Mouse (Mus musculus) adrenal gland, postnatal 4 days (tissue): ENCODE data around the gene Polr2f. TPM values are rescaled to one million over a fixed set of nuclear protein-coding genes. Genes with fewer than 3 reads are reported as not detected.

Source experiments
- DNase-seq, 2 experiments: peaks; one replicate each; pipeline ENCODE4 v3.0.0; 2021 to 2022; ENCODE audit warnings: low spot score in 2 of 2, mixed read lengths in 2 of 2
- long read RNA-seq, 2 experiments: library from polyadenylated mRNA; stranded (forward); transcript quantifications; one replicate each; pipeline ENCODE4 v2.0.0; 2021
- total RNA-seq, 2 experiments: library from RNA; stranded (reverse); gene quantifications; 2 replicates each; pipeline ENCODE4 v1.2.3; 2021

Polr2f gene
- total RNA-seq = 100 to 1,000 TPM; 134 to 142 TPM
- long read RNA-seq, experiment 1, transcript Polr2f-205 (5 exons, 885 nt) = major isoform, 76 of 87 reads
- long read RNA-seq, experiment 1, partial matches to known transcripts = 2 of 87 reads
- long read RNA-seq, experiment 1, other reads (novel, unspliced or antisense) = 3 of 87 reads
- long read RNA-seq, experiment 2, transcript Polr2f-205 (5 exons, 885 nt) = major isoform, 43 of 80 reads
- long read RNA-seq, experiment 2, transcript Polr2f-204 (1 exons, 1,958 nt) = minor isoform, 34 of 80 reads
- long read RNA-seq, experiment 2, partial matches to known transcripts = 1 of 80 reads
- long read RNA-seq, experiment 2, other reads (novel, unspliced or antisense) = 2 of 80 reads

GRCm38 (mm10) chr15:79140866-79141565, at the start of gene Polr2f, which contains the start of gene 1700088E04Rik:
TSS of gene Polr2f (plus strand) at chr15:79141009.
TSS of gene 1700088E04Rik (minus strand) at chr15:79141253.
- peak; percentile 88 to 91 for DNase-seq

GRCm38 (mm10) chr15:79092284-79092683, 48.5 kb upstream of the Polr2f start:
- DNase-seq = no peak

GRCm38 (mm10) chr15:79093083-79093839, 47.5 kb upstream of the Polr2f start:
- no peak for DNase-seq

- DNase-seq = no peak
These were observed 45.3 kb upstream of the Polr2f start for GRCm38 (mm10) chr15:79095483-79095882.

GRCm38 (mm10) chr15:79096556-79096955, 44.3 kb upstream of the Polr2f start:
- no peak for DNase-seq

GRCm38 (mm10) chr15:79097135-79097534, 43.7 kb upstream of the Polr2f start:
- DNase-seq = no peak

- peak in 1 of 2 experiments; percentile 42 for DNase-seq
These were observed 43.2 kb upstream of the Polr2f start for GRCm38 (mm10) chr15:79097611-79098025.

GRCm38 (mm10) chr15:79098220-79098619, 42.6 kb upstream of the Polr2f start:
- DNase-seq = no peak

- no peak for DNase-seq
These were observed 41.9 kb upstream of the Polr2f start for GRCm38 (mm10) chr15:79098868-79099267.

GRCm38 (mm10) chr15:79099456-79099855, 41.4 kb upstream of the Polr2f start:
- DNase-seq = no peak

- no peak for DNase-seq
These were observed 40.4 kb upstream of the Polr2f start for GRCm38 (mm10) chr15:79100391-79100790.

- DNase-seq = no peak
These were observed 39.3 kb upstream of the Polr2f start for GRCm38 (mm10) chr15:79101531-79101930.

GRCm38 (mm10) chr15:79103264-79103663, 37.5 kb upstream of the Polr2f start:
- DNase-seq = no peak

GRCm38 (mm10) chr15:79105804-79106203, 35.0 kb upstream of the Polr2f start:
- DNase-seq = no peak

- DNase-seq = no peak
These were observed 32.8 kb upstream of the Polr2f start for GRCm38 (mm10) chr15:79107966-79108365.

GRCm38 (mm10) chr15:79108421-79109320, 32.1 kb upstream of the Polr2f start, which contains the start of gene Micall1:
TSS of gene Micall1 (plus strand) at chr15:79108898.
- DNase-seq = peak; percentile 44 to 55

GRCm38 (mm10) chr15:79109321-79109934, 31.4 kb upstream of the Polr2f start:
- DNase-seq = no peak

- DNase-seq = no peak
These were observed 30.8 kb upstream of the Polr2f start for GRCm38 (mm10) chr15:79110031-79110430.

- no peak for DNase-seq
These were observed 30.3 kb upstream of the Polr2f start for GRCm38 (mm10) chr15:79110528-79110927.

GRCm38 (mm10) chr15:79111774-79112173, 29.0 kb upstream of the Polr2f start:
- no peak for DNase-seq
